Mouse (Mus musculus) large intestine, adult 2 months (tissue): ENCODE measurements around the gene Syne3. TPM values are rescaled to one million over a fixed set of nuclear protein-coding genes. Genes with fewer than 3 reads are reported as not detected.

Experiments used
- DNase-seq: peaks from one replicate; pipeline ENCODE4 v3.0.0-alpha.2; 2012; ENCODE audit warnings: low read depth, low spot score
- WGBS: fragments of 180-500 bp; shearing (Covaris S2); methylation state at CpG from one replicate; pipeline ENCODE4 v1.1.7; 2018; 5-methylcytosine and 5-hydroxymethylcytosine counted together
- polyA plus RNA-seq: library from polyadenylated mRNA; depleted of rRNA; stranded (reverse); fragments of >200 nt; gene quantifications from 2 replicates; pipeline ENCODE4 v1.2.3, GENCODE M21; 2012

Syne3 gene
- polyA plus RNA-seq, 1 experiment: 0.73 TPM

DNA sequence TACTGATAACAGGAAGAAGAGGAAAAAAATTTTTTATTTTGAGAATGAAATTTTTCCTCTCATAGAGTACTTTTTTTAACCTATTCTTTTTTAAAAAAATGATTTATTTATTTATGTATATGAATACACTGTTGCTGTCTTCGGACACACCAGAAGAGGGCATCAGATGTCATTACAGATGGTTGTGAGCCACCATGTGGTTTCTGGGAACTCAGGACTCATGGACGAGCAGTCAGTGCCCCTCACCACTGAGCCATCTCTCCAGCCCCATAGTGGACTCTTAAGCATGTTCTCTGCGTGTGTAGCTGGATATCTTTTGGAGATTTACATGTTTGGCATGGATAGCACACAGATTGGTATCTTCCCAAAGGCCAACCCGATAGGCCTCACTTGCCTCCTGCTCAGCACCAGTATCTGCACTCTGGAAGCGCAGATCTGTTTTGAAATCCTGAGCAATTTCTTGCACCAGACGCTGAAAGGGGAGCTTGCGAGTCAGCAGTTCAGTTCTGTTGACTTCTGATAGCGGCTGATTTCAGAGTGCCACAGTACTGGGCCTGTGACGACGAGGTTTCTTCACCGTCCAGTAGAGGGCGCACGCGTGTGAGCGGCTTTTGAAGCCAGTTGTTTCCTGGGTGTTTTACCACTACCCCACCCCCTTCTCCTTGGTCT is 17.8 kb upstream of the Syne3 start:
- DNase-seq: no peak
- 29% methylated on average over 15 of the region's 15 CpGs for WGBS

DNA sequence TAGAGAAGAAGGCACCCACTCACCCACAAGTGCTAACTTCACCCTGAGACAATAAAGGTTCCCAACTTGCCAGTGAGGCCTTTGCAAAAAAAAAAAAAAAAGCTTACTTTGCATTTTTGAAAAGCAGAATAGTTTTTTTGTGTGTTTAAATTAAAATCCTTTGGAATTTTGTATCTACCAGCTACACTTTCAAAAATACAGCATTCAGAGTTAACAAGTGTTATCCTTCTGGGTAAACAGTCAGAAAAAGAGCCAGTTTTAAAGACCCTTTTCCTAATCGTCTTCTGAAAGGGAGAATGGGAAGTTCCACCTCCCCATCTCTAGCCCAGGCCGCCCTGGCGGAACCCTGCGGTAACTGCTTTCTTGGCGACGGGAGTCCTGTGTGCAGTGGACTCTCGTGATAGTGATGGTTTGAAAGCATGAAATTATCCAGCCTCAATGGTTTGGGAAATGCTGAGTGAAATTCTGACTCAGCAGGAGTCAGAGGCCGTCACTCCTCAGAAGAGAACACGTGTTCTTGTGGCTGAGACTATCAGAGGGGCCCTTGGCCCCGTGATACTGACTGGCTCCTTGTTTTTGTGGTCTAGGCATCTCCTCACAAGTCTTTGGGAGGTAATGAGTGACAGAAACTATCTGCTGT is 16.5 kb upstream of the Syne3 start:
- no peak for DNase-seq
- 75% methylated on average over 10 of the region's 10 CpGs for WGBS

DNA sequence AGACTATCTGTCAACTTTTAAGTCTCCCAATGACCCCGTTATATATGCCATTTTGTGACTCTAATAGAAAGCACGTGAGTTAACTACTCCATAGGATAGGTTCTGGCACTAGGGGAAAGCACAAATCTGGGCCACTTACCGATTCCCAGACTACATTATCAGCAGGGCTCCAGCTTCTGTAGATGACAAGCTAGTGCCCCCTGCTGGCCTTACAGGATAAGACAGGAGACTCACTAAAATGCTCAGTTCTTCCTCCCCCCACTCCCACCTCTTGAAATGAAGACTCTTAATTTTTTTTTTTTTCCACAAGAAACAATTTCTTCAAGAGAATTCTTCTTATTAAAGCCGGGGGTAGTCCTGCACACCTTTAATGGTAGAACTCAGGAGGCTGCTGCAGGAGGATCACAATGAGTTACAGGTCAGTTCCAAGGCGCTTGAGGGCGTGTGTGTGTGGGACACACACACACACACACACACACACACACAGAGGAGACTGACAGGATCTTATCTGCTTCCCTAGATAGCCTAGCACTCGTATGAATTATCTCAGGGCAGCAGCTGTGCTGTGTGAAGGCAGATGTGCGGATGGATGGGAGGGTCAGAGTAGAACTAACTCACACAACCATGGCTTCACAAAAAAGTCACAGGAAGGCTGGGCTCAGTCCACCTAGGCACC is 15.8 kb upstream of the Syne3 start:
- DNase-seq: no peak
- WGBS: 42% methylated on average over 8 of the region's 8 CpGs

DNA sequence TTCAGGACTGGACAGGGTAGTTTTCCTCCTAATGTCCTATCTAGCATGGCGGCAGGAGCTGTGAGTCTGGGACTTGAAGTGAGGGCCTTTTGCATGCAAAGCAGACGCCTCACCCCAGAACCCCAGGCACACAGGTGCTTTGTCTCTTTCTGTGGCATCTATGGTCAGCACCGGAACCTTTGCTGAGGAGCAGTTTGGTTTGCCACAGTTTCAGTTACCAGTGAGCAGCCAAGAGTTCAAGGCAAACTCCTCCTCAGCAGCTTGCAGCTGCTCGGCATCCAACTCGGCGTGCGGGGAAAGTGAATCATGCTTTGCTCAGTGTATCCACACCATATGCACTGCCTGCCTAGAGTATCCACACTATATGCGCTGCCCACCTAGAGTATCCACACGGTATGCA is 13.2 kb upstream of the Syne3 start:
- DNase-seq: no peak
- 97% methylated on average over 9 of the region's 9 CpGs for WGBS

DNA sequence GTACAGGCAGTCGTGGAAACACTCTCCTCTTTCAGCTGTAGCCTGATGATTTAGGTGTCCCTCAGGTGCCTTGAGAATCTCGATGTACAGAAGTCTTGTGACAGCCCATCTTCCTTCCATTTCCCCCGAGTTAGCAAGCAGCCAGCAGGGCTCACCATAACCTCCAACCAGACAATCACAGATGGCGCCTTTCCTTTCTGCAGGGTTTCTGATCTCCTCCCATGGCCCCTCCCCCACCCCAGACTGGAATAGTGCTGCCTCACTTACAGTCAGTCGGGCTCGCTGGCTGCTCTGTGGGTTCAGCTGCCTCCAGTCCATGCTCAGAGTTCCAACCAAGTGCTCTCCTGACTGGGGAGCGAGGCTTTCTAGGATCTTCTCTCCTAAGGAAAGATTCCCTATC is 12.5 kb upstream of the Syne3 start:
- 56% methylated on average over 7 of the region's 7 CpGs for WGBS

DNA sequence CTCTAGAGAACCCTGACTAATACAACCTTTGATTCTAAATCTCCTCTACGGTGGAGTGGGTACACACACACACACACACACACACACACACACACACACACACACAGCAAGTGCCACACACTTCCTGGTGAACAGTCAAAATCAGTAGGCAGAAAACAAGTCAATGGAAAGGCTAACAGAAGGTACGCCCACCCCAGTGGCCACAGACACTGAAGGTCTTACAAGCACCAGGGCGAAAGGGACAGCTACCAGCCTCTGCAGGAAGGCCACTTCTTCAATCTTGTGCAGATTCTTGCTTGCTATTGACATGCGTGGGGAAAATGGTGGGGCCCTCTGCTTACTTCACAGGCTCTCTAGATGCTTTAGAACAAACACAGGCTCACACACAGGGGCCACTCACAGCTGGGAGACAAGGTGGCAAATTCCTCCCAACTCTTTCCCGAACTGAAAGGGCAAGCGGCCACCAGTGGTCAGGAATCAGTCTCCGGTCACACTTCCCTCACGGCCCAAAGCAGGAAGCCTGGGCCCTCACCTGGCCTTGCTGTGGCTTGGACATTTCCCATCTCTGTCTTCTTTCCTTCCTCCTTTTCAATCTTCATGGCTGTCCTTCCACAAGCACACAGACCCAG is 11.9 kb upstream of the Syne3 start:
- DNase-seq: no peak
- 84% methylated on average over 8 of the region's 8 CpGs for WGBS

More for the DNA sequence above, 12.5 kb upstream of the Syne3 start:
- no peak for DNase-seq

DNA sequence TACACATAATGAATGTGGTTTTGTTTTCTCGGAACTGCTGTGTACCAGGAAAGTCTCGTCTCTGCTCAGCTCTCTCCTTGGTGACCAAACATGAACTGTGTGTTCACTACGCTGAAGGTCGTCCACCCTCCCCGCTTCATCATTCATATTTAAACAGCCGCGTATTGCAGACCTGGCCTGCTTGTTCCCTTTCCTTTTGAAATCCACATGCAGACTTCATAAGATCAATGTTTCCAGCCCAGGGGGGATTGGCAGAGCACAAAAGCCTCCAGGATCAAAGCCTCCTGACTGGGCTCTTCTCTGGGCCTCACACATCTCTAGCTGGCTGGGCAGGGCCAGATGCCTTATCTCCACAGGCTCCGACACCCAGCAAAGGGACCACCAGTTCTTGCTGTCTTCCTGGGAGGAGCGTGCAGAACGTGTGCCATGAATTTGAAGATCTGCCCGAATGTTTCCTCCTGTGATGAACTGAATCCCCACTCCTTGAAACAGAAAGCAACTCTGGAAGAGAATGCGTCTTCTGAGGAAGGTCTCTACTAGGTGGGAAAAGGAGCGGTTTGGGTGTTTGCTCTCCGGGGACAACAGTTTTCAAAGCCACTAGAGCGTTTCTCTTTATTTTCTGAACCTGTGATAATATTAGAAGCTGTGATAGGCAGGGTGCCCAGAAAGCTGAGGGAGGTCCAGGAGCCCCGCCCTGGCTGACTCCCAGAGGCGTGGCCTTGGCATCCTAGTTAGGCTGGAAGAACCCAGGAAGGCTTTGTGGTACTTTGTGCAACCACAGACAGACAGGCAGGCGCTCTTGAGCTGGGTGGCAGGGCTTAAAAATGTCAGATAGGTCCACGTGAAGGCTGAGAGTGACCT is 10.0 kb upstream of the Syne3 start:
- DNase-seq: no peak
- WGBS: 40% methylated on average over 19 of the region's 19 CpGs

DNA sequence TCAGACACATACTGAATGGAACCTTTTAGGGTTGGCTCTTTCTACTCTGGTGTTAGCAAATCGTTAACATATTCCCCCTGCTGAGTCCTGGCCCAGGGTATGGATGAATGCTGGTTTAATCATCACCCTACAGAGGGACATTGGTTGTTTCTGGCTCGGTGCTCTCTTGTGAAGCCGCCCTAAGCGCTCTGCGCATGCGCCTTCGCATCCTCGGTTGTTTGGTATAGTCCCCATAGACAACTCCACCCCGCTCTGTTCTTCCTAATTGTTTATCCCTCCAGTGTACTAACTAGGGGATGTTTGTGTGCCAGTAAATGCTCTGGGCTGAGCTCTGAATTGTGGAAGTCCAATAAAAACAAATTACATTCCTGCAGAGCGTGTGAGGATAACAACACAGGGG is 7.0 kb upstream of the Syne3 start:
- no peak for DNase-seq
- WGBS: 52% methylated on average over 10 of the region's 10 CpGs

DNA sequence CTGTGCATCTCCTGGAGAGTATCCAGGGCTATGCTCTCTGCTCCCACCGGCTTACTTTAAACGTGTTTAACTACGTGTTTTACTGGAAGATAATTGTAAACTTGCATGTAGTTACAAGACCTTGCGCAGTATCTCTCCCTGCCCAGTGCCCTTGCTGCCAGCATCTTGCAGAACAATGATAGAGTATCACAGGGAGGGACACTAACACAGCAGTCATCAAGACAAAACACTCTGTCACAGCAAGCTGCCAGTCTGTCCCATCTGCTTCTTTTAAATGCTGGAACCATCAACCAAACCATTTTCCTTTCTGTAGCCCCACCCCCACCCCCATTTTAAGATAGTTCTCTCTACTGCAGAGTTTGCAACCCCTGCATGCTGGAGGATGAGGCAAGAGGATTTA is 6.6 kb upstream of the Syne3 start:
- DNase-seq: no peak
- WGBS: 46% methylated on average over 4 of the region's 4 CpGs

DNA sequence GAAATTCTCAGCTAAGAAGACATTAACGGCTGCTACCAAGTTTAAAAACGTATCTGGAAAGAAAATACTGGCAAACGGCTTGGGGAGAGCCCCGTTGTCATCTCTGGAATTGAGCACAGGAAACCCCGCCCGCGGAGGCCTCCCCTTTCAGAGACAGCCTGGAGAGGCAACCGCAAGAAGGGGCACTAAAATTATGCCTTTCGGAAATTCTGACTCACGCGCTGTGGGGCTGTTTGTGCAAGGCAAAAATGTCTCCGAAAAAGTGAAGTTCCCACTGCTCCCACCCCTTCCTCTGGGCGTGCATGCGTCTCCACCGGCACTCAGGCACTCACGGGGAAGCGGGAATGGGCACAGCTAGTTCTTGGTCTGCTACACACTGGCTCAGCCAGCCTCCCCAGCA is 3.5 kb upstream of the Syne3 start:
- WGBS: 9% methylated on average over 17 of the region's 17 CpGs

DNA sequence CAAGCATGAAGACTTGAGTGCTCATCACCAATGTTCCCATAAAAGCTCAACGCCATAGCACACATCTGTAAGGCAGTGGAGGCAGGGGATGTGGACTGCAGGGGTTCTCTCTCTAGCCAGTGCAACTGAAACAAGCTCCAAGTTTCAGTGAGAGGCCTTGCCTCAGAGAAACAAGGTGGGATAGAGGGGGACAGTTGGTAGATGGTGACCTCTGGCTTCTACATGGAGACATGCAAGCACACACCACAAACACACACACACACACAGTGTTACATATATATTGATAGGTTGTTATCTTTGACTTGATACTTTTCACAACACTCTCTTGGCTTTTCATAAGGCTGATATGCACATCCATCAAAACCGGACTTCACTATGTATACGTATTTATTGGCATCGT is 2.7 kb upstream of the Syne3 start:
- no peak for DNase-seq
- 85% methylated on average over 4 of the region's 4 CpGs for WGBS

More for the DNA sequence above, 3.5 kb upstream of the Syne3 start:
- DNase-seq: no peak

DNA sequence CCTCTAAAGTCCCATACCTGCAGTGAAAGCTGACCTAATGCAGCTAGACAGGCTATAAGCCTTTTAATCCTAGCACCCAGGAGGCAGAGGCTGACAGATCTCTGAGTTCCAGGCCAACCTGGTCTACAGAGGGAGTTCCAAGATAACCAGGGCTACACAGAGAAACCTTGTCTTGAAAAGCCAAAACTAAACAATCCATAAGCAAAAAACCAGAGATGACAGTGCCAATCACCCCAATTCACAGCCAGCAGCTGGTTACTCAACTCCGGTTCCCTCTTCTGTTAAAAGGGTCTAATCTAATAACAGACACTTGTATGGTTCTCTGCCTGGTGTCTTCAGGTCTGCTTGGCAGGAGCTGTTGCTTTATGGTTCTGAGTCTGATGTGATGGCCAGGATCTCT is 2.0 kb upstream of the Syne3 start:
- no peak for DNase-seq
- 91% methylated on average over 1 of the region's 1 CpGs for WGBS

DNA sequence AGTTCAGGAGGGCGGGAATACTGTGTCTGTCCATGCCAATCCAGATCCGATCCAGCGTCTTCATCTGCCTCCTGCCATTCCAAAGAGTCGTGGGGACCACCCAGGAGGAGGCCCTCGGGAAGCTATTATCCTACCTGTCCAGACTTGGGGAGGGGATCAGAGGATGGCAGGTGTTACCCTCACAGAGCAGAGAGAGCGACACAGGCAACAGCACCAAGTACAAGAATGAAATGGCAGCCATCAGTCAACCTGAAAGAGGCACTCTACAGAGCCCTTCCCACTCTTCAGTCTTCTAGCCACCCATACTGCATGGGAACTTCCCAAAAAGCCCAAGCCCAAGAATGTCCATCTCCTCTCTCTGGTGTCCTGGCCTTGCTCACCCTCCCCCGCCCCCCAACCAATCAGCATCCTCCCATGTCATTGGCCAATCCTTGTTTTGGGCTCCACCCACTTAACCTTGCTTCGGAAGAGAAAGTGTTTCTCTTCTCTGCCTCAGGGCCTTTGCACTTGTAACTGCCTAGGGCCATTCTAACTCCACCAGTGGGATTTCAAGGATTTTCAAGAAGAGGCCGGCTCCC is 693 bp upstream of the Syne3 start:
- DNase-seq: no peak
- 25% methylated on average over 9 of the region's 9 CpGs for WGBS

DNA sequence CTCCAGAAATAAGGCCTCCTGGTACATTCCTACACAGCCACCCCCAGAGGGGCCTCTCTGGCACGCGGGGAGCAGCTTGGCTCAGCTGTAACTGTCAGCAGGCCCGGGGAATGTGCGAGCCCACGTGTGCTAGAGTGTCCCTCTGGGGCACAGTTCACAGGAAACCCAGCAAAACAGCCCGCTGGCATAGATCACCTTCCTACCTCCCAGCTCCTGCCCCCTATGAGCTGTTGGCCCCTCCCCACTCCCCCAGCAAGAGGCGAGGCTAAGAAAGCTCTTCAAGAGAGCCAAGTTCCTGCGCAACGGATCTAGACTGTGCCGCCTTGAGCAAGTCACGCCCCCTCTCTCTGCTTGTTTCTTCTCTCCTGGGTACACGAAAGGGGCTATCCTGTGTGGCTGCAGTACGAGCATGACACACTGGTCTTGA is 844 bp downstream of the Syne3 start:
- DNase-seq: no peak
- WGBS: 1% methylated on average over 13 of the region's 13 CpGs

DNA sequence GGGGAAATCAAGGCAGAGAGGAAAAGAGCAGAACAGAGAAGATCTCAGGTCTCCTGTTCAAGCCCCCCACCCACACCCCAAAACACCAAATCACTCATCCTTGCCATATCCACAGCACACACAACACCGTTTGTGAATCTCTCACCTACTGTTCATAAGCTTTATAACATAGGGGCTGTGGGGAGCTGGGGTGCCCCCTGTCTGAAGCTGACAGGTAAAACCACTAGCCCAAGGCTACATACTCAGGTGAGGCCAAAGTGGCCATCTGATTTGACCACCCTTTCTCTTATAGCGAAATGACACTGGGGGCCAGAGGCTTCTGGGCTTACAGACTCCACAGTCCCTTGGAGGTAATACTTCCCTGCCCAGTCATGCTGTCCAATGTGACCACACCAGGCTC is 1.5 kb downstream of the Syne3 start:
- WGBS: 51% methylated on average over 2 of the region's 2 CpGs
- no peak for DNase-seq

DNA sequence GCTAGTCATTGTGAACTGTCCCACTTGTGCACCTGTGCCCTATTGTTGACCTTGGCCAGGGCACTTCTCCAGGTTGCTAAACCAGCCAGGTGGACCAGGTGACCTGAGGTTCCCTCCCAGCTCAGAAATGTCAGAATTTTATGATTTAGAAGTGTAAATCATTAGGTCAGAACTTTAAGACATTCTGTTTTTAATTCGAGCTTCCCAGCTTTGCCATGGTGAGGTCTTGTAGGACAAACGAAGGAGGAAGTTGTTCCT is 4.0 kb downstream of the Syne3 start:
- DNase-seq: no peak
- WGBS: 31% methylated on average over 2 of the region's 2 CpGs

DNA sequence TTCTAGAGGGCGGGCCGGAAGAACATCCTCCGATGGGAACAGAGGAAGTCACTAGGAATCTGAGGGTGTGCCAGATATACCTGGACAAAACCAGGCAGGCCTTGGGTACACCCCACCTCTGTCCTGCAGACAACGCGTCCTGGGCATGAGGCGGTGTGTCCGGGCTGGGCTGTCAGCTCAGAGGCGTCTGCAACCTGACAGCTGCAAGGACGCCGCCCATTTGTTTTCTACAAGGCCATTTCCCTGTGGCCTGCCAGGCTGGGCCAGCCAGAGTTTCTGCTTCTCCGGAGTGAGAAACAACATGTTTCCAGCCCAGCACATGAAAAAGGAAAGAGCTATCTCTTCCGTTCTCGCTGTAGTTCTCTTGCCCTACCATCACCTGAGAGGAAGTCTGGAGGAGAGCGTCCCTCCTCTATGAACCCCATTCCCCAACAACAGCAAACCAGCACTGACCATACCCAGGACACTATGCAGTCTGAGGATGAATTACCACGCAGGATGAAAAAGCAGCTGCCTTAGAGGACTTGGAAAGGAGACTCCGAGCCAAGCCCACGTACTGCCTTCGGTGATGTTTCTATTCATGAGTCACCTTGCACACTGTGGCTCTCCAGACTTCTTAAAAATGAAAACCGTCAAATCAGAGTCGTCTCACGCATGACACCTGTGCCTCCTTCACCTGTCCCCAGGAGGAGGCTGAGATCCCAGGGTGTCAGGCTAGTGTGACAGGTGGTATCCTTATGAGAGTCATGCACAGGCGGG is 4.5 kb downstream of the Syne3 start:
- WGBS: 29% methylated on average over 22 of the region's 22 CpGs

DNA sequence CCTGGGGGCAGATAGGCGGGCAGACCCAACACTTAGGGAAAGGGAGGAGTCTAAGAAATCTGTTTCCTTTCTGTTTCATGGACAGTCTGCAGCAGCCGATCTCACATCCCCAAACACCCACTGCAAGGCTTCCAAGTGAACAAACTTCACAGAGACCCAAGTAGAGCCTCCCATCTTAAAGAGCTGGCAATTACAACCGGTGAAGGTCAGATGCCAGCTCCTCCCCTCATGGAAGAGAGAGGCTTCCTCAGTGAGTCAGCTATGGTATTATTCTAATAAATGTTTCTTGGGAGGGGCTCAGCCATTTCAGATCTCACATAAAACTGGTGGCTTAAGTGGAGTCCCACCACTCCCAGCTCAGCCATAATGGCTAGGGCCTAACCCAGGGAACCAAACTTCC is 5.9 kb downstream of the Syne3 start:
- WGBS: 68% methylated on average over 3 of the region's 3 CpGs
- DNase-seq: no peak

More for the DNA sequence above, 4.5 kb downstream of the Syne3 start:
- no peak for DNase-seq

DNA sequence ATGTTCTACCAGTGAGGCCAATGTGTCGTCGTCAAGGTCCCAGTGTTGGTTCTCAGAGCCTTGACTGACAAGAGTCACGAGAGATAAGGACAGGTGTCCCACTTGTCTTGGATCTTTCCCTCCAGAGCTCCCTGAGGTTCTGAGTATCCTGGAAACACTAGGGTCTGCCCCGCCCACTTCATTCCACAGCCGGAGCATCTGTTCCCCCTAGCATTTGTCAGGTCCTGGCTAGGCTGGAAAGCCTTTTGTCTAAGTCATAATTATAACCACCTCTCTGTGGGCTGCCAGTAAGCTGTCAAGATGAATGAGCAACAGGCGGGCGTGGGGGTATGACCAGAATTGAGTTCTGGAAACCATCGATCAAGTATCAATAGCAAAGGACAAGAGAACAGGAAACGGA is 6.5 kb downstream of the Syne3 start:
- WGBS: 70% methylated on average over 9 of the region's 9 CpGs
- no peak for DNase-seq
